Mouse (Mus musculus) neural tube, embryonic 11.5 days (tissue): ENCODE data around the gene Clstn1. TPM values are rescaled to one million over a fixed set of nuclear protein-coding genes. Genes with fewer than 3 reads are reported as not detected.

ENCODE experiments used
- ATAC-seq: fragments of 200-750 bp; cut with Nextera tagmentation; 2 replicates; pipeline ENCODE4 v1.8.0; 2017; ENCODE audit warnings: moderate number of reproducible peaks, mild to moderate bottlenecking, moderate TSS enrichment, moderate library complexity; ENCODE audit not compliant: insufficient read depth, low FRiP score, low TSS enrichment
- DNase-seq: peaks from one replicate; pipeline ENCODE4 v3.0.0-alpha.2; 2015; ENCODE audit warnings: low spot score
- H3K27ac ChIP-seq: fragments of 300-500 bp; sonication (generic); 2 replicates; pipeline ENCODE4 v1.5.1; 2014; ENCODE audit warnings: low read depth, mild to moderate bottlenecking, low read length
- H3K27me3 ChIP-seq: fragments of 300-500 bp; sonication (generic); 2 replicates; pipeline ENCODE4 v1.6.1; 2014; ENCODE audit warnings: mild to moderate bottlenecking, low read length, mixed read lengths; ENCODE audit not compliant: control insufficient read depth, insufficient read depth
- H3K36me3 ChIP-seq: fragments of 300-500 bp; sonication (generic); 2 replicates; pipeline ENCODE4 v1.6.1; 2014; ENCODE audit warnings: mild to moderate bottlenecking, low read length, moderate library complexity, mixed read lengths; ENCODE audit not compliant: control insufficient read depth, insufficient read depth
- H3K4me1 ChIP-seq: fragments of 300-500 bp; sonication (generic); 2 replicates; pipeline ENCODE4 v1.6.1; 2014; ENCODE audit warnings: low read length, mixed read lengths; ENCODE audit not compliant: control insufficient read depth, insufficient read depth
- H3K4me2 ChIP-seq: fragments of 300-500 bp; sonication (generic); 2 replicates; pipeline ENCODE4 v1.6.1; 2014; ENCODE audit warnings: low read depth, mild to moderate bottlenecking, moderate library complexity
- H3K4me3 ChIP-seq: fragments of 300-500 bp; sonication (generic); 2 replicates; pipeline ENCODE4 v1.5.1; 2014; ENCODE audit warnings: low read depth, low read length
- H3K9ac ChIP-seq: fragments of 300-500 bp; sonication (generic); 2 replicates; pipeline ENCODE4 v1.6.1; 2014; ENCODE audit warnings: mild to moderate bottlenecking, low read length
- H3K9me3 ChIP-seq: fragments of 300-500 bp; sonication (generic); 2 replicates; pipeline ENCODE4 v1.6.1; 2016; ENCODE audit warnings: low read length; ENCODE audit not compliant: control insufficient read depth
- WGBS: fragments of 180-500 bp; shearing (Covaris S2); extraction: QIAGEN DNeasy Blood & Tissue Kit; methylation state at CpG from one replicate; pipeline ENCODE4 v1.1.7; 2014; 5-methylcytosine and 5-hydroxymethylcytosine counted together
- polyA plus RNA-seq: library from polyadenylated mRNA; unstranded; fragments of >200 nt; fragmentation: Nextera tagmentation; extraction: Ambion mirVana; gene quantifications from 2 replicates; pipeline ENCODE4 v1.2.1, GENCODE M21; 2014

Clstn1 gene
- polyA plus RNA-seq, 1 experiment from 2014 or later, result 59.9 TPM

GRCm38 (mm10) chr4:149678006-149678405 is 91.7 kb downstream of the Clstn1 start:
- H3K36me3 ChIP-seq, result no peaks in the 10 kb centered on the region
- ATAC-seq (no peak), DNase-seq (no peak)
- H3K27me3 ChIP-seq, result peaks cover 3% of the 10 kb centered on the region; the same call in 1 of the 2 replicates
- no peak overlapping the region for H3K4me3 ChIP-seq
- no peak overlapping the region for H3K9ac ChIP-seq
- no peak overlapping the region for H3K4me2 ChIP-seq
- H3K4me1 ChIP-seq, result no peaks in the 10 kb centered on the region
- no peaks in the 10 kb centered on the region for H3K9me3 ChIP-seq
- no peak overlapping the region for H3K27ac ChIP-seq
- 71% methylated on average over 1 of the region's 1 CpGs for WGBS

GRCm38 (mm10) chr4:149679056-149679770 is 92.9 kb downstream of the Clstn1 start:
- no peak overlapping the region for H3K27ac ChIP-seq
- no peak overlapping the region for H3K9ac ChIP-seq
- no peaks in the 10 kb centered on the region for H3K4me1 ChIP-seq
- DNase-seq (no peak), ATAC-seq (no peak)
- WGBS, result 76% methylated on average over 11 of the region's 11 CpGs
- H3K4me2 ChIP-seq, result no peak overlapping the region
- no peak overlapping the region for H3K4me3 ChIP-seq
- no peaks in the 10 kb centered on the region for H3K9me3 ChIP-seq
- no peaks in the 10 kb centered on the region; the same call in 1 of the 2 replicates for H3K27me3 ChIP-seq
- no peaks in the 10 kb centered on the region for H3K36me3 ChIP-seq

GRCm38 (mm10) chr4:149683875-149684274 is 97.6 kb downstream of the Clstn1 start:
- Histone ChIP-seq H3K4me2 (no peak overlapping the region), H3K27me3 (no peaks in the 10 kb centered on the region), H3K4me1 (no peaks in the 10 kb centered on the region), H3K27ac (no peak overlapping the region), H3K9ac (no peak overlapping the region), H3K4me3 (no peak overlapping the region), H3K9me3 (no peaks in the 10 kb centered on the region), H3K36me3 (no peaks in the 10 kb centered on the region)
- no peak for ATAC-seq
- no peak for DNase-seq
- WGBS, result 21% methylated on average over 7 of the region's 7 CpGs

GRCm38 (mm10) chr4:149684841-149685623 is 98.8 kb downstream of the Clstn1 start:
- Histone ChIP-seq H3K9me3 (no peaks in the 10 kb centered on the region), H3K27ac (no peak overlapping the region), H3K4me3 (no peak overlapping the region), H3K36me3 (no peaks in the 10 kb centered on the region), H3K27me3 (no peaks in the 10 kb centered on the region), H3K9ac (no peak overlapping the region), H3K4me2 (no peak overlapping the region), H3K4me1 (no peaks in the 10 kb centered on the region)
- WGBS, result 65% methylated on average over 11 of the region's 11 CpGs
- no peak for ATAC-seq
- no peak for DNase-seq

- H3K9me3 ChIP-seq, result no peaks in the 10 kb centered on the region
- DNase-seq, result no peak
- no peaks in the 10 kb centered on the region for H3K4me1 ChIP-seq
- no peaks in the 10 kb centered on the region for H3K27me3 ChIP-seq
- H3K4me3 ChIP-seq, result no peak overlapping the region
- H3K27ac ChIP-seq, result no peak overlapping the region
- WGBS, result 77% methylated on average over 14 of the region's 14 CpGs
- no peaks in the 10 kb centered on the region for H3K36me3 ChIP-seq
- H3K9ac ChIP-seq, result no peak overlapping the region
- no peak overlapping the region for H3K4me2 ChIP-seq
- no peak for ATAC-seq
These were observed 102.6 kb downstream of the Clstn1 start for GRCm38 (mm10) chr4:149688861-149689260.

GRCm38 (mm10) chr4:149689822-149690700 is 103.8 kb downstream of the Clstn1 start:
- DNase-seq, result no peak
- Histone ChIP-seq H3K36me3 (no peaks in the 10 kb centered on the region), H3K9ac (no peak overlapping the region), H3K27ac (no peak overlapping the region), H3K4me1 (no peaks in the 10 kb centered on the region), H3K9me3 (no peaks in the 10 kb centered on the region), H3K4me3 (no peak overlapping the region), H3K4me2 (no peak overlapping the region), H3K27me3 (no peaks in the 10 kb centered on the region)
- WGBS, result 86% methylated on average over 12 of the region's 12 CpGs
- ATAC-seq, result no peak

DNA sequence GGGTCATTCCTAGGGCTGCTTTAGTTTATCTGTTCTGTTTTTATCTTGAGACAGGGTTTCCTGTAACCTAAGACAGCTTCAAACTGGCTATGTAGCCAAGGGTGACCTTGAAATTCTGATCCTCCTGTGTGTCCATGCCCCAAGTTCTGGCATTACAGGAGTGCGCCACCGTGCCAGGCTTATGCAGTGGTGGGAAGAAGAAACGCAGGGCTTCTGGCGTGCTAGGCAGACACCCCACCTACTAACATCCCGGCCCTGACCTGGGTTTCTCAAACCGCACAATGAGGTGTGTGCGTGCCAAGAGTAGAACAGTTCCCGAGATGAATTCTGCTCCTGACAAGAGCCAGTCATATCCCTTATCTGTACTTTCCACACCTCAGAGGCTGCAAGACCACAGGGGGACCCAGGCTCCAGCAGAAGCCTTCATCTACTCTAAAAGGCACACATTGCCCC is 104.6 kb downstream of the Clstn1 start:
- no peak overlapping the region for H3K4me2 ChIP-seq
- H3K36me3 ChIP-seq, result no peaks in the 10 kb centered on the region
- no peak for DNase-seq
- H3K4me1 ChIP-seq, result no peaks in the 10 kb centered on the region
- H3K9me3 ChIP-seq, result no peaks in the 10 kb centered on the region
- WGBS, result 93% methylated on average over 8 of the region's 8 CpGs
- H3K4me3 ChIP-seq, result no peak overlapping the region
- no peak overlapping the region for H3K9ac ChIP-seq
- no peaks in the 10 kb centered on the region for H3K27me3 ChIP-seq
- H3K27ac ChIP-seq, result no peak overlapping the region
- no peak for ATAC-seq

GRCm38 (mm10) chr4:149691368-149691767 is 105.1 kb downstream of the Clstn1 start:
- 77% methylated on average over 8 of the region's 8 CpGs for WGBS
- ATAC-seq (no peak), DNase-seq (no peak)
- Histone ChIP-seq H3K4me2 (no peak overlapping the region), H3K4me3 (no peak overlapping the region), H3K27me3 (no peaks in the 10 kb centered on the region; the same call in 1 of the 2 replicates), H3K9me3 (no peaks in the 10 kb centered on the region), H3K9ac (no peak overlapping the region), H3K36me3 (no peaks in the 10 kb centered on the region), H3K27ac (no peak overlapping the region), H3K4me1 (no peaks in the 10 kb centered on the region)
